Mouse (Mus musculus): Measurements from ENCODE around the gene Abcb5.

- TF ChIP-seq CTCF (IDR thresholded peaks at IDR 0.05; ENCODE audit: insufficient read depth, low read depth, low read length) (no peak), POLR2A (IDR thresholded peaks at IDR 0.05; ENCODE audit: insufficient read depth, low read depth, low read length) (no peak)
These were observed 18.6 kb upstream of the Abcb5 start for GRCm38 (mm10) chr12:118984852-118985251.

Data from olfactory bulb, adult 2 months (tissue).